Mouse (Mus musculus) granulocyte monocyte progenitor cell, adult 5-6 weeks (primary cell): ENCODE measurements at regions not wholly inside any gene's neighbourhood (a gene's known extent, or its start where the extent isn't known, plus 50 kb on each side); places are given as distances from the start of the nearest gene placed in this dataset.

Experiments
- ATAC-seq: replicated peaks from 2 replicates; pipeline ENCODE4 v1.8.0; 2016; ENCODE audit warnings: mild to moderate bottlenecking, moderate TSS enrichment, inconsistent platforms; ENCODE audit not compliant: poor library complexity, severe bottlenecking

GRCm38 (mm10) chr7:137865457-137865856, 428.0 kb downstream of the Glrx3 start:
- ATAC-seq, result no peak

GRCm38 (mm10) chr7:137866880-137867279, 429.5 kb downstream of the Glrx3 start:
- ATAC-seq, result no peak

- ATAC-seq, result no peak
These were observed 431.1 kb downstream of the Glrx3 start for GRCm38 (mm10) chr7:137868501-137868900.

GRCm38 (mm10) chr7:137875306-137875705, 437.9 kb downstream of the Glrx3 start:
- no peak for ATAC-seq

GRCm38 (mm10) chr7:137879296-137879695, 441.9 kb downstream of the Glrx3 start:
- no peak for ATAC-seq

GRCm38 (mm10) chr7:137882876-137883275, 445.5 kb downstream of the Glrx3 start:
- no peak for ATAC-seq

GRCm38 (mm10) chr7:137883701-137884100, 446.3 kb downstream of the Glrx3 start:
- no peak for ATAC-seq

- ATAC-seq, result no peak
These were observed 447.7 kb downstream of the Glrx3 start for GRCm38 (mm10) chr7:137885146-137885545.

- no peak for ATAC-seq
These were observed 451.3 kb downstream of the Glrx3 start for GRCm38 (mm10) chr7:137888731-137889130.

GRCm38 (mm10) chr7:137906424-137907060, 469.1 kb downstream of the Glrx3 start:
- no peak for ATAC-seq

GRCm38 (mm10) chr7:137909456-137909855, 472.0 kb downstream of the Glrx3 start:
- ATAC-seq, result no peak

GRCm38 (mm10) chr7:137913551-137914105, 476.2 kb downstream of the Glrx3 start:
- ATAC-seq, result no peak

- ATAC-seq, result no peak
These were observed 477.1 kb downstream of the Glrx3 start for GRCm38 (mm10) chr7:137914506-137914905.

- ATAC-seq, result no peak
These were observed 478.9 kb downstream of the Glrx3 start for GRCm38 (mm10) chr7:137916351-137916750.

GRCm38 (mm10) chr7:137924464-137925167, 472.9 kb downstream of the Tcerg1l start:
- no peak for ATAC-seq

GRCm38 (mm10) chr7:137925656-137926055, 471.9 kb downstream of the Tcerg1l start:
- ATAC-seq, result no peak

- no peak for ATAC-seq
These were observed 470.2 kb downstream of the Tcerg1l start for GRCm38 (mm10) chr7:137927371-137927770.

- ATAC-seq, result no peak
These were observed 467.3 kb downstream of the Tcerg1l start for GRCm38 (mm10) chr7:137930200-137930599.

GRCm38 (mm10) chr7:137935896-137936295, 461.6 kb downstream of the Tcerg1l start:
- no peak for ATAC-seq

GRCm38 (mm10) chr7:137939116-137939515, 458.4 kb downstream of the Tcerg1l start:
- ATAC-seq, result no peak

GRCm38 (mm10) chr7:137940084-137940483, 457.4 kb downstream of the Tcerg1l start:
- ATAC-seq, result no peak

GRCm38 (mm10) chr7:137944991-137945390, 452.5 kb downstream of the Tcerg1l start:
- no peak for ATAC-seq
